Mouse (Mus musculus) left cerebral cortex, adult 2 months (tissue): ENCODE measurements around the gene Srcin1. TPM values are rescaled to one million over a fixed set of nuclear protein-coding genes. Genes with fewer than 3 reads are reported as not detected.

ENCODE experiments used
- DNase-seq, 2 experiments: peaks; one replicate each; pipeline ENCODE4 v3.0.0; 2021 to 2022; ENCODE audit warnings: low spot score in 2 of 2, mixed read lengths in 1 of 2; ENCODE audit errors: extremely low spot score in 1 of 2
- H3K27ac ChIP-seq: fragments of 200-600 bp; 2 replicates; pipeline ENCODE4 v1.8.1; 2022
- H3K4me3 ChIP-seq: fragments of 200-600 bp; 2 replicates; pipeline ENCODE4 v1.8.1; 2022
- CTCF ChIP-seq: fragments of 200-600 bp; IDR thresholded peaks from 2 replicates; pipeline ENCODE4 v1.8.1; 2022; ENCODE audit warnings: antibody characterized with exemption, mild to moderate bottlenecking, moderate library complexity
- intact Hi-C: fragments of 180-260 bp; cut with DNase I; formaldehyde crosslinking; loops from one replicate; pipeline ENCODE4 v1.15.1; 2025
- total RNA-seq, 2 experiments: library from RNA; stranded (reverse); gene quantifications; 2 replicates each; pipeline ENCODE4 v1.2.3; 2021

The Srcin1 gene
- total RNA-seq, 2 experiments from 2014 or later = 308 to 318 TPM

DNA sequence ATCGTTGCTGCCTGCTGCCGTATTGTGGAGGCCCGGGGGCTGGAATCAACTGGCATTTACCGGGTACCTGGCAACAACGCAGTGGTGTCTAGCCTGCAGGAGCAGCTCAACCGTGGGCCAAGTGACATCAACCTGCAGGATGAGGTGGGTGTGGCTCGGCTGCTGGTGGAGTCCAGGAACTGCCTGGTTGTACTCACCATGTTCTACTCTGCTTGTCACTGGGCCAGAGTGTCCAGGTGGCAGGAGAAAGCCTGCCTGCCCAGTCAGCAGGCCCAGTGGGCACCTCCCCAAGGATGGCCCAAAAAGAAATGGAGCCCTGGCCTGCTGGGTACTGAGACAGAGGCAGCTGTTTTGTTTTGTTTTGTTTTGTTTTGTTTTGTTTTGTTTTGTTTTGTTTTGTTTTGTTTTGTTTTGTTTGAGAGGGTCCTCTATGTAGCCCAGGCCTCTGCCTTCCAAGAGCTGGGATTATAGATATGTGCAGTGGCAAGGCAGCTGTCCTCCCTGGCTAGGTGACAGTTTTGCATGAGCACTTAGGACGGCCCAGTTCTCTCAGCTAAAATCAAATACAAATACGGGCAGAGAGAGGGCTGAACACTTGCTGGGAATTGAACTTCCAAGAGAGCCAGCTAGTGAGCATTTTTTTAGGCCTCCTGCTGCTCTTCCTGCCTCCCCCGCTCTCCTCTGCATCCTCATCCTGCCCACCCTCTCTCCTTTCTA lies 109.4 kb downstream of the Srcin1 start:
- no peak for TF ChIP-seq CTCF
- intact Hi-C loops = loop anchor here (2.0 kb wide), 1 partner anchor 16 kb away; no protein-coding TSS in a partner anchor
- Histone ChIP-seq H3K27ac (peak overlapping the region; percentile 50), H3K4me3 (no peak overlapping the region)
- peak in 1 of 2 experiments; percentile 46 for DNase-seq

DNA sequence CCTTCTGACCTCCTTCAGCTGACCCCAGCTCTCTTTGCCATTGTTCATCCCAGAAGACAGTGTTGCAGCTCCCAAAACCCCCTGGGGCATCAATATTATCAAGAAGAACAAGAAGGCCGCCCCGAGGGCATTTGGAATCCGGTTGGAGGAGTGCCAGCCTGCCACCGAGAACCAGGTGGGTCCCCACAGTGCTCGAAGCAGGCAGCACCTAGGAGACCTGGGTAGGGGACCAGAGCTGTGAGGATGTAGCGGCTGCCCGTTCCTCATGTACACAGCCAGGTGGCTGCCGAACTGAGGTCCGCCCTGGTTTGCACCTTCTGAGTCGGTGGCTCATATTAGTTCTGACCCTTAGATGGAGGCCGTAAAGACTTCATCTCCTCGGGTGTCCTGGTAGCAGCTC lies 110.0 kb downstream of the Srcin1 start:
- Histone ChIP-seq H3K27ac (peak overlapping the region; percentile 50), H3K4me3 (no peak overlapping the region)
- no peak for DNase-seq
- no peak for TF ChIP-seq CTCF
- intact Hi-C loops = loop anchor here (2.0 kb wide), 1 partner anchor 15 kb away; no protein-coding TSS in a partner anchor

DNA sequence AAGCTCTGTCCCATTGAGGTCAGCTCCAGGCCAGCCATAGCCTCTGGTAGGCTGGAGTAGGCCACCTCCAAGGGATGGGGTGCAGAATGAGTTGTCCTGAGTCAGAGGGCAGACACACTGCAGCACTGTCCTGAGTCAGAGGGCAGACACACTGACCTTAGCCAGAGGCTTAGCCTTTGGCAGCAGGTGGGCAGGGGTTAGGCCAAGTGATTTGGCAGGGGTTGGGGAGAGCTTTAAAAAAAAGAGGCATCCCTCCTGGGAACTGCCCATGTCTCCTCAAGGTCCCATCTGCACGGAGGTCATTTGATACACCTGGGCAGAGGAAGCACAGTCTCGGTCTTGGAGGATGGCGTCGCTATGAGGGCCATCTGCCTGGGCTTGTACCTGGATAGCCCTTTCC lies 112.0 kb downstream of the Srcin1 start:
- TF ChIP-seq CTCF = no peak
- no peak for DNase-seq
- H3K4me3 ChIP-seq = no peak overlapping the region
- intact Hi-C loops = no loop called here
- H3K27ac ChIP-seq = no peak overlapping the region

DNA sequence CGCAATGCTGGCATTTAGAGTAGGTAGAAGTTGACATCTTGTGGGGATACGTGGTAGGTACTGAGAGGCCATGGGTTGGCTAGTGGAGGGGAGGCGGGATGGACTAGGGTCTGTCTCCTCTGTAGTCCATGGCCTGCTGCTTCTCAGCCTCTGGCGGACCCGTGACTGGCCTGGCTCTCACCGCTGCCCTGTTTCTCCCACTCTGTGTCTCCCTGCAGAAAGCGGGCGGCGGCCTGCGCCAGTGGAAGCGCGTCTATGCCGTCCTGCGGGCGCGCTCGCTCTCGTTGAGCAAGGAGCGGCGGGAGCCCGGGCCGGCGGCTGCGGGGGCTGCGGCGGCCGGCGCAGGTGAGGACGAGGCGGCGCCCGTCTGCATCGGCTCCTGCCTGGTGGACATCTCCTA lies 112.8 kb downstream of the Srcin1 start:
- intact Hi-C loops = no loop called here

DNA sequence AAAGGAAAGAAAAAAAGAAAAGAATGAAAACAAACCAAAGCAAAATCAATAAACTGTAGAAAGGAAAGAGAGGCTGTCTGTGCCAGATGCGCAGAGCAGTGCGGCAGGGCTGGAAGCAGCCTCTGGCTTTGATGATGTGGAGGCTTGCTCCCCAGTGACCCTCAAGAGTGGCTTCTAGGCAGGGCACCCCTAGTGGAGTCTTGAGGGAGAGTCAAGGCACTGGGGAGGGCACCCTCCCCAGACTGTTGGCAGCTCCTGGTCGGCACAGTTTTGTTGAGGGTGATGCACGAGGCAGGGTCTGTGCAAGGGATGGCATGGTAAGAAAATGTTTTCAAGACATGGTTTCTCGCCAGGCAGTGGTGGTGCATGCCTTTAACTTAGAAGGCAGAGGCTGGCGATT lies 113.4 kb downstream of the Srcin1 start:
- Histone ChIP-seq H3K27ac (no peak overlapping the region; the same call in 1 of the 2 replicates), H3K4me3 (no peak overlapping the region)
- no peak for DNase-seq
- TF ChIP-seq CTCF = peak; percentile 22
- intact Hi-C loops = no loop called here

More for the DNA sequence above, 112.8 kb downstream of the Srcin1 start:
- Histone ChIP-seq H3K4me3 (no peak overlapping the region), H3K27ac (no peak overlapping the region)
- no peak for DNase-seq
- no peak for TF ChIP-seq CTCF

DNA sequence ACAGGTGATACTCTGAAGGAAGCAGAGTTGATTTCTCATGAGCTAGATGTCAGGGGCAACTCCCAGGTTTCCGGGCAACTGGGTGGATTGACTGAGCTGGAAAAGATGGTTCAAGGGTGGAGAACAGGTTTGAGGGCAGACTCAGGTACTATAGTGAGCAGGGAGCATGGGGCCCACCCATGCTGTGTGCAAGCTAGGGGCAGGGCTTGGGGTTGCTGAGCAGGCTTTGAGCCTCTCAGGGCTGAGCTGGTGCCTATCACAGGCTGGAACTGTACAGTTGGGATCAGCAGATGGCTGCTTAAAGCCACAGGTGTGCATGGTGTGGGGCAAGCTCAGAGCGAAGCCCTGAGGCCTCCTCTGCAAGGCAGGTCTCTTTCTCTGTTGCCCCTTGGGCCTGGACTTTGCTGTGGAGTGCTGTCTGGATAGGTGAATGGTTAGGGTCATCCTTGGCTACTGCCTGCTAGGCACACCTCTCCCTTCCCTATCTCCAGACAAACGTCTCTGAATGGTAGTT lies 114.6 kb downstream of the Srcin1 start:
- Histone ChIP-seq H3K4me3 (no peak overlapping the region), H3K27ac (no peak overlapping the region)
- intact Hi-C loops = no loop called here
- no peak for DNase-seq
- no peak for TF ChIP-seq CTCF

Other genes with a start within 250 kb of the Srcin1 start
- gene Gpr179, start 224.1 kb downstream of the Srcin1 start, total RNA-seq = under 1 TPM; 0.18 to 0.37 TPM
- 10 to 100 TPM; 87.2 to 91.9 TPM for gene Socs7, start 213.6 kb downstream of the Srcin1 start, total RNA-seq
- gene Arhgap23, start 160.7 kb downstream of the Srcin1 start, total RNA-seq = 10 to 100 TPM; 64.4 to 78.6 TPM
- not detected for gene 4933428G20Rik, start 75.8 kb downstream of the Srcin1 start, total RNA-seq
- 100 to 1,000 TPM in 1 of 2 experiments, 10 to 100 TPM in 1; 99.9 to 107 TPM for gene Epop, start 53.5 kb upstream of the Srcin1 start, total RNA-seq
- gene Mllt6, start 87.2 kb upstream of the Srcin1 start, total RNA-seq = 100 to 1,000 TPM; 143 to 147 TPM
- 10 to 100 TPM; 47.7 to 57.6 TPM for gene Cisd3, start 109.6 kb upstream of the Srcin1 start, total RNA-seq
- gene Pcgf2, start 124.3 kb upstream of the Srcin1 start, total RNA-seq = 10 to 100 TPM; 36.2 to 39.6 TPM
- 100 to 1,000 TPM; 113 to 123 TPM for gene Psmb3, start 127.2 kb upstream of the Srcin1 start, total RNA-seq
- 100 to 1,000 TPM; 114 to 117 TPM for gene Pip4k2b, start 168.5 kb upstream of the Srcin1 start, total RNA-seq
- 10 to 100 TPM; 19.5 to 21.3 TPM for gene Cwc25, start 190.4 kb upstream of the Srcin1 start, total RNA-seq
- 1 to 10 TPM in 1 of 2 experiments, not detected in 1; 1.0 TPM for gene 1700001P01Rik, start 199.7 kb upstream of the Srcin1 start, total RNA-seq
- gene Rpl23, start 206.3 kb upstream of the Srcin1 start, total RNA-seq = 100 to 1,000 TPM; 326 to 327 TPM
- gene Lasp1, start 222.8 kb upstream of the Srcin1 start, total RNA-seq = 100 to 1,000 TPM; 174 to 191 TPM